Mouse (Mus musculus) T-helper 17 cell (primary cell): ENCODE measurements around the gene Mfge8.

Source experiments
- in situ Hi-C, 2 experiments: fragments of 300-600 bp; cut with MboI, MseI; formaldehyde crosslinking; loops; 1 replicate in 1 of 2; 2 replicates in 1 of 2; pipeline ENCODE4 v1.15.1; 2025; ENCODE audit warnings: high pct_unique_total_duplicates in 2 of 2

Gene Mfge8

GRCm38 (mm10) chr7:79148711-79149266 lies at the start of gene Mfge8:
Gene Mfge8, minus strand, starts transcription at chr7:79149060.
- in situ Hi-C loops: no loop called here

GRCm38 (mm10) chr7:79194560-79195413 lies 45.9 kb upstream of the Mfge8 start:
- in situ Hi-C loops: no loop called here

GRCm38 (mm10) chr7:79193936-79194335 lies 45.1 kb upstream of the Mfge8 start:
- in situ Hi-C loops: no loop called here

- in situ Hi-C loops: no loop called here
Measured at GRCm38 (mm10) chr7:79191501-79191900, 42.6 kb upstream of the Mfge8 start.

GRCm38 (mm10) chr7:79190592-79190991 lies 41.7 kb upstream of the Mfge8 start:
- in situ Hi-C loops: no loop called here

GRCm38 (mm10) chr7:79189211-79189610 lies 40.4 kb upstream of the Mfge8 start:
- in situ Hi-C loops: no loop called here

GRCm38 (mm10) chr7:79187591-79187990 lies 38.7 kb upstream of the Mfge8 start:
- in situ Hi-C loops: no loop called here

- in situ Hi-C loops: no loop called here
Measured at GRCm38 (mm10) chr7:79183417-79183816, 34.6 kb upstream of the Mfge8 start.

- in situ Hi-C loops: no loop called here
Measured at GRCm38 (mm10) chr7:79173800-79174199, 24.9 kb upstream of the Mfge8 start.

GRCm38 (mm10) chr7:79171782-79172181 lies 22.9 kb upstream of the Mfge8 start:
- in situ Hi-C loops: no loop called here

GRCm38 (mm10) chr7:79167006-79167562 lies 18.2 kb upstream of the Mfge8 start:
- in situ Hi-C loops: no loop called here

GRCm38 (mm10) chr7:79159406-79159805 lies 10.5 kb upstream of the Mfge8 start:
- in situ Hi-C loops: no loop called here

- in situ Hi-C loops: no loop called here
Measured at GRCm38 (mm10) chr7:79149522-79149921, 662 bp upstream of the Mfge8 start.

GRCm38 (mm10) chr7:79147931-79148653 lies 768 bp downstream of the Mfge8 start:
- in situ Hi-C loops: no loop called here

GRCm38 (mm10) chr7:79147011-79147837 lies 1.6 kb downstream of the Mfge8 start:
- in situ Hi-C loops: no loop called here

- in situ Hi-C loops: loop anchor here in 1 of 2 experiments (5.0 kb wide), 2 partner anchors 86 to 206 kb away; no protein-coding TSS in a partner anchor
Measured at GRCm38 (mm10) chr7:79140897-79141296, 8.0 kb downstream of the Mfge8 start.

- in situ Hi-C loops: loop anchor here (5.0 kb wide), 3 partner anchors 87 to 212 kb away; no protein-coding TSS in a partner anchor
Measured at GRCm38 (mm10) chr7:79139891-79140591, 8.8 kb downstream of the Mfge8 start.

GRCm38 (mm10) chr7:79139328-79139824 lies 9.5 kb downstream of the Mfge8 start:
- in situ Hi-C loops: loop anchor here in 1 of 2 experiments (5.0 kb wide), 2 partner anchors 88 to 213 kb away; no protein-coding TSS in a partner anchor

- in situ Hi-C loops: no loop called here
Measured at GRCm38 (mm10) chr7:79133391-79133790, 15.5 kb downstream of the Mfge8 start.

- in situ Hi-C loops: no loop called here
Measured at GRCm38 (mm10) chr7:79130843-79131444, 17.9 kb downstream of the Mfge8 start, which contains the start of gene Hapln3. Gene Hapln3, minus strand, starts transcription at chr7:79131018.
